Mouse (Mus musculus) intestine, postnatal 0 days (tissue): Measurements from ENCODE around the gene Nemp1. TPM values are rescaled to one million over a fixed set of nuclear protein-coding genes. Genes with fewer than 3 reads are reported as not detected.

Experiments
- ATAC-seq: fragments of 200-750 bp; cut with Nextera tagmentation; 2 replicates; pipeline ENCODE4 v1.8.0; 2017; ENCODE audit warnings: mild to moderate bottlenecking, moderate TSS enrichment, moderate library complexity
- H3K27ac ChIP-seq: fragments of 300-500 bp; sonication (generic); 2 replicates; pipeline ENCODE4 v1.5.1; 2014; ENCODE audit warnings: mild to moderate bottlenecking, low read depth, low read length, moderate library complexity
- H3K27me3 ChIP-seq: fragments of 300-500 bp; sonication (generic); replicated peaks from 2 replicates; pipeline ENCODE4 v1.6.1; 2014; ENCODE audit warnings: low read length, mixed read lengths; ENCODE audit not compliant: control insufficient read depth, insufficient read depth
- H3K36me3 ChIP-seq: fragments of 300-500 bp; sonication (generic); 2 replicates; pipeline ENCODE4 v1.6.1; 2014; ENCODE audit warnings: mild to moderate bottlenecking, moderate library complexity; ENCODE audit not compliant: control insufficient read depth, insufficient read depth
- H3K4me1 ChIP-seq: fragments of 300-500 bp; sonication (generic); replicated peaks from 2 replicates; pipeline ENCODE4 v1.6.1; 2014; ENCODE audit warnings: antibody characterized with exemption, low read length, mixed read lengths; ENCODE audit not compliant: control insufficient read depth, insufficient read depth
- H3K4me2 ChIP-seq: fragments of 300-500 bp; sonication (generic); replicated peaks from 2 replicates; pipeline ENCODE4 v1.6.1; 2014; ENCODE audit warnings: low read depth, mild to moderate bottlenecking, moderate library complexity
- H3K4me3 ChIP-seq: fragments of 300-500 bp; sonication (generic); 2 replicates; pipeline ENCODE4 v1.5.1; 2014; ENCODE audit warnings: low read depth, low read length
- H3K9ac ChIP-seq: fragments of 300-500 bp; sonication (generic); 2 replicates; pipeline ENCODE4 v1.6.1; 2014; ENCODE audit warnings: mild to moderate bottlenecking, low read depth, low read length
- H3K9me3 ChIP-seq: fragments of 300-500 bp; sonication (generic); 2 replicates; pipeline ENCODE4 v1.6.1; 2016; ENCODE audit warnings: mixed run types; ENCODE audit not compliant: control insufficient read depth
- CTCF ChIP-seq: sonication (generic); IDR thresholded peaks from 2 replicates; pipeline ENCODE4 v1.5.1; 2016; ENCODE audit warnings: low read depth, mild to moderate bottlenecking, control low read depth, antibody characterized with exemption, moderate library complexity
- WGBS: fragments of 180-500 bp; shearing (Covaris S2); extraction: QIAGEN DNeasy Blood & Tissue Kit; methylation state at CpG from one replicate; pipeline ENCODE4 v1.1.7; 2014; 5-methylcytosine and 5-hydroxymethylcytosine counted together
- polyA plus RNA-seq: library from polyadenylated mRNA; unstranded; fragments of >200 nt; fragmentation: Nextera tagmentation; extraction: Ambion mirVana; gene quantifications from 2 replicates; pipeline ENCODE4 v1.2.1, GENCODE M21; 2015

Gene Nemp1
- polyA plus RNA-seq, 1 experiment from 2014 or later: 2.9 TPM

DNA sequence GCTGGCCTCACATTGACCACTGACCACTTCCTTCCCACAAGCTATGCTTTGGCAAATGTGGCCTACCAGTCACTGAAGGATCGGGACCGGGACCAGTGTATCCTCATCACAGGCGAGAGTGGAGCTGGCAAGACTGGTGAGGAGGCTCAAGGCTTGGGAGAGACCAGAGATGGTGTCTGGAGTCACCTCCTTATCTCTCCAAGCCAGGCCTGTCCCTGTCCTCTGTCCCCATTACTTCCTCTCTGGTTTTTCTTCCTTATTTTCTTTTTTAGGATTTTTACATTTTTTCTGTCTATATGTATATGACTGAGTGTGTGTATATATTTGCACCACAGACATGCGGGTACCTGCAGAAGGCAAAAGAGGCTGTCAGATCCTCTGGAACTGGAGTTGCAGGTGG is 39.1 kb downstream of the Nemp1 start:
- Histone ChIP-seq H3K27me3 (no peaks in the 10 kb centered on the region), H3K9me3 (no peaks in the 10 kb centered on the region), H3K4me3 (no peak overlapping the region), H3K4me2 (no peak overlapping the region), H3K9ac (no peak overlapping the region), H3K27ac (no peak overlapping the region), H3K4me1 (peaks cover 5% of the 10 kb centered on the region; the same call in 1 of the 2 replicates), H3K36me3 (peaks cover 33% of the 10 kb centered on the region)
- 88% methylated on average over 4 of the region's 4 CpGs for WGBS
- TF ChIP-seq CTCF: no peak
- no peak for ATAC-seq

DNA sequence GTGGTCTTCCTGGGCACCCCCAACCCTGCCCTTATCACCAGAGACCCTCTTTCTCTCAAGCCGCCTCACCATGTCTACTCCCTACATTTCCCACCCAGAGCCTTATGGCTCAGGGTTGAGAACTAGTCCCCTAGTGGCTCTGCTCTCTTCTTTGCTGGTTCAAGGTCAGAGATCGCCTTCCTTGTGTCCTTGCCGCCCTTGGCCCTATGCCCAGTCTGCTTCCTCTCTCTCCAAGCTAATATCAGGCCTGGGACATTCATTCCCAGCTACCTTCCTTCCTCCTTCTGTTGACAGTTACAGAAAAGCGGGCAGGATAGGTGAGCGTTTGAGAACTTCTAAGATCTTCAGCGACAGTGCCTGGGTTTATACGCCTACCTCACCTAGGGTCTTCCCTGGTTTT is 41.0 kb downstream of the Nemp1 start:
- 63% methylated on average over 7 of the region's 7 CpGs for WGBS
- H3K4me3 ChIP-seq: no peak overlapping the region
- H3K4me2 ChIP-seq: no peak overlapping the region
- no peaks in the 10 kb centered on the region for H3K9me3 ChIP-seq
- H3K4me1 ChIP-seq: peaks cover 5% of the 10 kb centered on the region; the same call in 1 of the 2 replicates
- no peak for TF ChIP-seq CTCF
- H3K36me3 ChIP-seq: peaks cover 50% of the 10 kb centered on the region
- H3K27me3 ChIP-seq: no peaks in the 10 kb centered on the region
- H3K9ac ChIP-seq: no peak overlapping the region
- no peak overlapping the region for H3K27ac ChIP-seq
- ATAC-seq: no peak

- Histone ChIP-seq H3K27me3 (no peaks in the 10 kb centered on the region), H3K4me2 (no peak overlapping the region), H3K4me1 (peaks cover 2% of the 10 kb centered on the region; the same call in 1 of the 2 replicates), H3K4me3 (no peak overlapping the region), H3K27ac (no peak overlapping the region), H3K9ac (no peak overlapping the region), H3K9me3 (no peaks in the 10 kb centered on the region), H3K36me3 (peaks cover 55% of the 10 kb centered on the region)
- no peak for ATAC-seq
- 86% methylated on average over 3 of the region's 3 CpGs for WGBS
- TF ChIP-seq CTCF: no peak
Observed at GRCm38 (mm10) chr10:127708850-127709370, 42.2 kb downstream of the Nemp1 start.

- H3K4me3 ChIP-seq: no peak overlapping the region
- no peaks in the 10 kb centered on the region; the same call in 1 of the 2 replicates for H3K4me1 ChIP-seq
- no peak for ATAC-seq
- H3K9ac ChIP-seq: no peak overlapping the region
- no peaks in the 10 kb centered on the region for H3K27me3 ChIP-seq
- peaks cover 60% of the 10 kb centered on the region for H3K36me3 ChIP-seq
- TF ChIP-seq CTCF: no peak
- H3K4me2 ChIP-seq: no peak overlapping the region
- no peaks in the 10 kb centered on the region for H3K9me3 ChIP-seq
- 84% methylated on average over 13 of the region's 13 CpGs for WGBS
- H3K27ac ChIP-seq: no peak overlapping the region
Observed at GRCm38 (mm10) chr10:127710331-127710730, 43.6 kb downstream of the Nemp1 start.

- Histone ChIP-seq H3K36me3 (peaks cover 57% of the 10 kb centered on the region), H3K27ac (no peak overlapping the region), H3K4me3 (no peak overlapping the region), H3K27me3 (no peaks in the 10 kb centered on the region), H3K9me3 (no peaks in the 10 kb centered on the region), H3K4me2 (no peak overlapping the region), H3K9ac (no peak overlapping the region; the same call in 1 of the 2 replicates), H3K4me1 (no peaks in the 10 kb centered on the region)
- TF ChIP-seq CTCF: no peak
- WGBS: 86% methylated on average over 6 of the region's 6 CpGs
- no peak for ATAC-seq
Observed at GRCm38 (mm10) chr10:127712736-127713135, 46.0 kb downstream of the Nemp1 start.

DNA sequence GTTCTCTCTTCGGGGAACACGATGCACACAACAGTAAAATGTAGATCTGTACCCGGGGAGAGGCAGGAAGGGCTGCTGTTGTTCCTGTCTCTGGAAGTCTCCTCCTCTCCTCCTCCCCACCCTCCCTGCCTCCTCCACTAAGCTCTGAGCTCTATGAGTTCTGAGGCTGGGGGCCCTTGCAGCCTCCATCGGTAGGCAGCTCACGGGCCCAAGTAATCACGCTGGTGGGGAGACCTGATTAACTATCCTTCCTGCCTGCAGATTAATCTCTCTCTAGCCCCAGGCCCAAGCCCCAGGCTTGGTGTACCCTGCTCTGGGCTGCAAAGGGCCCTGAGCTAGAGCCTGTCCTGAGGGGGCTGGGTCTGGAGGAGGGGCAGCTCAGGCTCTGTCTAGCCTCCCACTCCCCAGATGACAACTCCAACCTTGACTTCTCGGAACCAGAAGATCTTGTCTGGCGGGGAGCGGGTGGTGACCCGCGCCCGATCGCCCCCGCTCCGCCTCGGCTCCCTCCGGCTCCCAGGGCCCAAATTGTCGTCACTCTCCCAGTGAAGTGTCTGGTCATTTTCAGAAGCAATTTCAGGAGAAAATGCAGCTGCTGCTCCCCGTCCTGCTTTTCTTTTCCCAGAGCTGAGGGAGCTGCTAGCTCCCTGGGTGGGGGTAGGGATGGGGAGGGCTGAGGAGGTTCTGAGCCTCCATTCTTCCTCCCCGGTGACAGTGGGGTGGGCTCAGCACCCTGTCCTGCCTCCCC is 55.1 kb downstream of the Nemp1 start:
- Histone ChIP-seq H3K27ac (peak overlapping the region; percentile 54), H3K9ac (peak overlapping the region; percentile 41), H3K27me3 (no peaks in the 10 kb centered on the region), H3K4me3 (no peak overlapping the region), H3K4me2 (peak overlapping the region; percentile 45), H3K36me3 (peaks cover 26% of the 10 kb centered on the region; the same call in 1 of the 2 replicates), H3K9me3 (no peaks in the 10 kb centered on the region), H3K4me1 (no peaks in the 10 kb centered on the region)
- 27% methylated on average over 20 of the region's 20 CpGs for WGBS
- TF ChIP-seq CTCF: no peak
- no peak for ATAC-seq
